Mouse (Mus musculus): ENCODE measurements around the gene Cenph. TPM values are rescaled to one million over a fixed set of nuclear protein-coding genes. Genes with fewer than 3 reads are reported as not detected.
"Not testable (repeated sequence)": the region's sequence is repeated elsewhere in the genome, so short reads cannot be mapped to it uniquely, and the experiment has no call there.

Cenph gene
- polyA plus RNA-seq, 1 experiment from 2014 or later, result 13.4 TPM

GRCm38 (mm10) chr13:100732756-100733155, 42.9 kb downstream of the Cenph start:
- 92% methylated on average over 2 of the region's 2 CpGs for WGBS
- no peak overlapping the region for H3K4me3 ChIP-seq (replicated peaks; ENCODE audit: low read length)
- no peak overlapping the region for H3K9ac ChIP-seq (replicated peaks; ENCODE audit: low read depth, low read length)
- peaks cover 11% of the 10 kb centered on the region for H3K4me1 ChIP-seq (replicated peaks; ENCODE audit: control insufficient read depth, insufficient read depth, low read length)
- H3K4me2 ChIP-seq (ENCODE audit: low read length), result no peak overlapping the region
- no peak overlapping the region for H3K27ac ChIP-seq (ENCODE audit: low read length)
- ATAC-seq, result no peak
- peaks cover 6% of the 10 kb centered on the region for H3K36me3 ChIP-seq (ENCODE audit: control insufficient read depth, insufficient read depth)
- no peaks in the 10 kb centered on the region for H3K27me3 ChIP-seq (replicated peaks; ENCODE audit: control insufficient read depth, insufficient read depth, low read length)
- no peaks in the 10 kb centered on the region for H3K9me3 ChIP-seq (ENCODE audit: control insufficient read depth, low read length)

GRCm38 (mm10) chr13:100731462-100732046, 44.1 kb downstream of the Cenph start:
- 91% methylated on average over 5 of the region's 6 CpGs for WGBS
- not testable (repeated sequence) for H3K9me3 ChIP-seq (ENCODE audit: control insufficient read depth, low read length)

GRCm38 (mm10) chr13:100730861-100731176, 44.9 kb downstream of the Cenph start, which contains the start of gene Cdk7:
Cdk7 (minus strand) TSS chr13:100730939.
- peaks cover 14% of the 10 kb centered on the region for H3K4me1 ChIP-seq (replicated peaks; ENCODE audit: control insufficient read depth, insufficient read depth, low read length)
- under 1% methylated on average over 19 of the region's 19 CpGs for WGBS
- ATAC-seq, result peak; percentile 99
- peak within 1 kb of the TSS; percentile 88 for H3K27ac ChIP-seq (ENCODE audit: low read length)
- peak within 1 kb of the TSS; percentile 76 for H3K4me2 ChIP-seq (ENCODE audit: low read length)
- peak within 1 kb of the TSS; percentile 86 for H3K4me3 ChIP-seq (replicated peaks; ENCODE audit: low read length)
- peak within 1 kb of the TSS; percentile 89 for H3K9ac ChIP-seq (replicated peaks; ENCODE audit: low read depth, low read length)
- H3K36me3 ChIP-seq (ENCODE audit: control insufficient read depth, insufficient read depth), result peaks cover 4% of the 10 kb centered on the region
- H3K27me3 ChIP-seq (replicated peaks; ENCODE audit: control insufficient read depth, insufficient read depth, low read length), result no peaks in the 10 kb centered on the region
- no peaks in the 10 kb centered on the region for H3K9me3 ChIP-seq (ENCODE audit: control insufficient read depth, low read length)

More at GRCm38 (mm10) chr13:100731462-100732046, 44.1 kb downstream of the Cenph start:
- H3K4me1 ChIP-seq (replicated peaks; ENCODE audit: control insufficient read depth, insufficient read depth, low read length), result peaks cover 14% of the 10 kb centered on the region
- H3K4me3 ChIP-seq (replicated peaks; ENCODE audit: low read length); H3K27ac ChIP-seq (ENCODE audit: low read length); H3K9ac ChIP-seq (replicated peaks; ENCODE audit: low read depth, low read length); ATAC-seq; H3K36me3 ChIP-seq (ENCODE audit: control insufficient read depth, insufficient read depth); H3K27me3 ChIP-seq (replicated peaks; ENCODE audit: control insufficient read depth, insufficient read depth, low read length): not testable (repeated sequence)
- H3K4me2 ChIP-seq (ENCODE audit: low read length), result peak overlapping the region; percentile 72; the same call in 1 of the 2 replicates

GRCm38 (mm10) chr13:100730153-100730860, 45.4 kb downstream of the Cenph start:
- Histone ChIP-seq H3K4me3 (replicated peaks; ENCODE audit: low read length) (peak overlapping the region; percentile 86), H3K27ac (ENCODE audit: low read length) (peak overlapping the region; percentile 88), H3K27me3 (replicated peaks; ENCODE audit: control insufficient read depth, insufficient read depth, low read length) (no peaks in the 10 kb centered on the region), H3K4me2 (ENCODE audit: low read length) (peak overlapping the region; percentile 76), H3K4me1 (replicated peaks; ENCODE audit: control insufficient read depth, insufficient read depth, low read length) (peaks cover 14% of the 10 kb centered on the region), H3K36me3 (ENCODE audit: control insufficient read depth, insufficient read depth) (peaks cover 4% of the 10 kb centered on the region), H3K9ac (replicated peaks; ENCODE audit: low read depth, low read length) (peak overlapping the region; percentile 89), H3K9me3 (ENCODE audit: control insufficient read depth, low read length) (no peaks in the 10 kb centered on the region)
- peak; percentile 81 for ATAC-seq
- 1% methylated on average over 30 of the region's 30 CpGs for WGBS

- not testable (repeated sequence) for H3K27me3 ChIP-seq (replicated peaks; ENCODE audit: control insufficient read depth, insufficient read depth, low read length); H3K4me2 ChIP-seq (ENCODE audit: low read length); ATAC-seq; H3K9me3 ChIP-seq (ENCODE audit: control insufficient read depth, low read length); H3K4me3 ChIP-seq (replicated peaks; ENCODE audit: low read length); H3K36me3 ChIP-seq (ENCODE audit: control insufficient read depth, insufficient read depth); H3K9ac ChIP-seq (replicated peaks; ENCODE audit: low read depth, low read length); H3K27ac ChIP-seq (ENCODE audit: low read length)
- WGBS, result 91% methylated on average over 4 of the region's 4 CpGs
- H3K4me1 ChIP-seq (replicated peaks; ENCODE audit: control insufficient read depth, insufficient read depth, low read length), result peaks cover 21% of the 10 kb centered on the region
Measured at GRCm38 (mm10) chr13:100728530-100728929, 47.2 kb downstream of the Cenph start.

- no peak for ATAC-seq
- Histone ChIP-seq H3K9ac (replicated peaks; ENCODE audit: low read depth, low read length) (no peak overlapping the region), H3K27ac (ENCODE audit: low read length) (no peak overlapping the region), H3K36me3 (ENCODE audit: control insufficient read depth, insufficient read depth) (no peaks in the 10 kb centered on the region), H3K27me3 (replicated peaks; ENCODE audit: control insufficient read depth, insufficient read depth, low read length) (no peaks in the 10 kb centered on the region), H3K4me2 (ENCODE audit: low read length) (no peak overlapping the region), H3K9me3 (ENCODE audit: control insufficient read depth, low read length) (no peaks in the 10 kb centered on the region), H3K4me3 (replicated peaks; ENCODE audit: low read length) (no peak overlapping the region), H3K4me1 (replicated peaks; ENCODE audit: control insufficient read depth, insufficient read depth, low read length) (peaks cover 21% of the 10 kb centered on the region)
- WGBS, result 98% methylated on average over 5 of the region's 5 CpGs
Measured at GRCm38 (mm10) chr13:100728086-100728485, 47.6 kb downstream of the Cenph start.

GRCm38 (mm10) chr13:100725194-100725593, 50.5 kb downstream of the Cenph start:
- WGBS, result 92% methylated on average over 10 of the region's 10 CpGs
- H3K4me1 ChIP-seq (replicated peaks; ENCODE audit: control insufficient read depth, insufficient read depth, low read length), result peaks cover 19% of the 10 kb centered on the region

GRCm38 (mm10) chr13:100724051-100724754, 51.5 kb downstream of the Cenph start:
- Histone ChIP-seq H3K27ac (ENCODE audit: low read length) (no peak overlapping the region), H3K9ac (replicated peaks; ENCODE audit: low read depth, low read length) (no peak overlapping the region), H3K27me3 (replicated peaks; ENCODE audit: control insufficient read depth, insufficient read depth, low read length) (no peaks in the 10 kb centered on the region), H3K4me2 (ENCODE audit: low read length) (no peak overlapping the region), H3K36me3 (ENCODE audit: control insufficient read depth, insufficient read depth) (peaks cover 6% of the 10 kb centered on the region; the same call in 1 of the 2 replicates), H3K4me1 (replicated peaks; ENCODE audit: control insufficient read depth, insufficient read depth, low read length) (peaks cover 15% of the 10 kb centered on the region), H3K9me3 (ENCODE audit: control insufficient read depth, low read length) (no peaks in the 10 kb centered on the region), H3K4me3 (replicated peaks; ENCODE audit: low read length) (no peak overlapping the region)
- ATAC-seq, result peak; percentile 58; the same call in 1 of the 2 replicates
- WGBS, result 54% methylated on average over 7 of the region's 7 CpGs

More at GRCm38 (mm10) chr13:100725194-100725593, 50.5 kb downstream of the Cenph start:
- H3K27ac ChIP-seq (ENCODE audit: low read length), result no peak overlapping the region
- ATAC-seq, result no peak
- no peaks in the 10 kb centered on the region for H3K27me3 ChIP-seq (replicated peaks; ENCODE audit: control insufficient read depth, insufficient read depth, low read length)
- peaks cover 5% of the 10 kb centered on the region; the same call in 1 of the 2 replicates for H3K36me3 ChIP-seq (ENCODE audit: control insufficient read depth, insufficient read depth)
- H3K9me3 ChIP-seq (ENCODE audit: control insufficient read depth, low read length), result no peaks in the 10 kb centered on the region
- no peak overlapping the region for H3K4me2 ChIP-seq (ENCODE audit: low read length)
- no peak overlapping the region for H3K9ac ChIP-seq (replicated peaks; ENCODE audit: low read depth, low read length)
- H3K4me3 ChIP-seq (replicated peaks; ENCODE audit: low read length), result no peak overlapping the region

GRCm38 (mm10) chr13:100721656-100722055, 54.0 kb downstream of the Cenph start:
- H3K9me3 ChIP-seq (ENCODE audit: control insufficient read depth, low read length), result no peaks in the 10 kb centered on the region
- no peak overlapping the region for H3K9ac ChIP-seq (replicated peaks; ENCODE audit: low read depth, low read length)
- H3K27me3 ChIP-seq (replicated peaks; ENCODE audit: control insufficient read depth, insufficient read depth, low read length), result no peaks in the 10 kb centered on the region
- H3K4me1 ChIP-seq (replicated peaks; ENCODE audit: control insufficient read depth, insufficient read depth, low read length), result peaks cover 7% of the 10 kb centered on the region; the same call in 1 of the 2 replicates
- no peak overlapping the region for H3K27ac ChIP-seq (ENCODE audit: low read length)
- H3K4me3 ChIP-seq (replicated peaks; ENCODE audit: low read length), result no peak overlapping the region
- WGBS, result 85% methylated on average over 5 of the region's 5 CpGs
- ATAC-seq, result no peak
- peaks cover 21% of the 10 kb centered on the region; the same call in 1 of the 2 replicates for H3K36me3 ChIP-seq (ENCODE audit: control insufficient read depth, insufficient read depth)
- no peak overlapping the region for H3K4me2 ChIP-seq (ENCODE audit: low read length)

Data from forebrain, embryonic 16.5 days (tissue).